Mouse (Mus musculus) G1E (cell line): Measurements from ENCODE around the gene Adam19.

Experiments used
- CTCF ChIP-seq: IDR thresholded peaks from 2 replicates; pipeline ENCODE4 v1.5.1; 2012; ENCODE audit warnings: low read depth, low read length, inconsistent platforms, mixed read lengths
- GATA1 ChIP-seq: IDR thresholded peaks from 2 replicates; pipeline ENCODE4 v1.6.1; 2012; ENCODE audit warnings: borderline replicate concordance, low read length, inconsistent platforms, mixed read lengths
- GATA2 ChIP-seq: IDR thresholded peaks from 2 replicates; pipeline ENCODE4 v1.6.1; 2012; ENCODE audit warnings: low read depth, low read length, inconsistent platforms, borderline replicate concordance
- POLR2AphosphoS5 ChIP-seq: IDR thresholded peaks from 2 replicates; pipeline ENCODE4 v1.6.1; 2012; ENCODE audit warnings: low read depth, low read length, inconsistent platforms; ENCODE audit not compliant: insufficient replicate concordance
- TAL1 ChIP-seq: conservative IDR thresholded peaks from 2 replicates; pipeline ENCODE4 v1.6.1; 2012; ENCODE audit warnings: low read depth, low read length, inconsistent platforms, mixed read lengths

DNA sequence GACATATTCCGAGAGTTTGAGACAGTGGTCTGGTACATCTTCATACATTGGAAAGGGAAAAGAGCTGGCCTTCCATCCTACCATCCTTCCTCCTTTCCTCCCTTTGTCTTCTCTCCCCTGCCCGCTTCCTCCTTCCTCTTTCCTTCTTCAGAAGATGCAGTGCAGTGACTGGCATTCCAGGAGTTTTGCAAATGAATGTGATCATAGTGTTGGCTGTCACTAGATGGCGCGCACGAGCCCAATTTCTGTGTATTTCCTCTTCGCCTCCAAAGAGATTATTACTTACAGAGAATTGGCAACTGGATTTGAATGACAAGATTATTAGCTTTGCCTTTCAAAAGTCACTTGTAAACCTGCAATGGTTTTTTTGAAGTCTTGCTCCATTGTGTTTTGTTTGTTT, 39.7 kb upstream of the Adam19 start:
- TF ChIP-seq CTCF (peak; percentile 48; the same call in 1 of the 2 replicates), POLR2AphosphoS5 (no peak), GATA1 (no peak), TAL1 (no peak), GATA2 (no peak)
